Mouse (Mus musculus): ENCODE data around the gene Scarb1. TPM values are rescaled to one million over a fixed set of nuclear protein-coding genes. Genes with fewer than 3 reads are reported as not detected.
A peak's percentile ranks its signal among the peaks of the same experiment; 100 is the strongest.

Scarb1 gene
- total RNA-seq, 2 experiments from 2014 or later: 22.0 to 28.0 TPM

- peak; percentile 41 to 57 for DNase-seq (ENCODE audit: low spot score in 2 of 2)
- intact Hi-C loops (cut with DNase I): loop anchor here (5.0 kb wide), 2 partner anchors 96 to 466 kb away; no protein-coding TSS in a partner anchor
These were observed 27.7 kb upstream of the Scarb1 start for GRCm38 (mm10) chr5:125368568-125368967.

DNA sequence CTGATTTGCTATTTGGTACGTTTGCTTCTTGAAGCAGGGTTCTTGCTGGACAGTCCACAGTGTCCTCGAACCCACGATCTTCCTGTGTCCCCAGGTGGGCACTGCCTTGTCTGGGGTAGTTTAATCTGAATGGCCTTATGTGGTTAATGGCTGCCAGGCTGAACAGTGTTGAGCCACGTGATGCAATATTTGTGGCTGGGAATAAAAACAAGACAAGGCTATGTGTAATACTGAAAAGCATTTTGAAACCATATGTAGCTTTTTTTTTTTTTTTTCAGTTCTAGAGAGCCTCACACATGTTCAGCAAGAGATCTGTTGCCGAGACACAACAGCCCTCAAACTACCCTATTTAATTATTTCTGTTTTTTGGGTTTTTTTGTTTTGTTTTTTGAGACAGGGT is 27.3 kb upstream of the Scarb1 start:
- no peak for DNase-seq (ENCODE audit: low spot score in 2 of 2)
- intact Hi-C loops (cut with DNase I): loop anchor here (5.0 kb wide), 2 partner anchors 96 to 466 kb away; no protein-coding TSS in a partner anchor

- DNase-seq (ENCODE audit: low spot score in 2 of 2): no peak
- intact Hi-C loops (cut with DNase I): loop anchor here (5.0 kb wide), 2 partner anchors 93 to 463 kb away; no protein-coding TSS in a partner anchor
These were observed 24.0 kb upstream of the Scarb1 start for GRCm38 (mm10) chr5:125364851-125365429.

DNA sequence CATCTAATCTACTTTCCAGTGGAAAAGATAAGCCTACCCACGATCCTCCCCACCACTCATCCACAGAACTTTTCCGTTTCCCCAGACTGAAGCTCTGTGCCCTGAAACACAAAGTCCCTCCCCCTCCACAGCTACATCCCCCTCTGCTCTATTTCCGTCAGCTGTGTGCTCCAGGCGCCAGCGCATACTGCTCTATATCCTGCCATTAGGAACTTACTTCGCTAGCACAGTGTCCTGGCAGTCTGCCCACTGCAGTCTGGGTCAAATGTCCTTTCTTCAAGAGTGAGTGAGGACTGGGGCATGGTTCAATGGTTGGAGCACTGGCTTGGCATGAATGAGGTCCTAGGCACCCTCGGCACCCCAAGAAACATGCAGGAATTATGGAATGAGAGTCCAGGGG is 23.0 kb upstream of the Scarb1 start:
- intact Hi-C loops (cut with DNase I): no loop called here
- no peak for DNase-seq (ENCODE audit: low spot score in 2 of 2)

- no peak for DNase-seq (ENCODE audit: low spot score in 2 of 2)
- intact Hi-C loops (cut with DNase I): no loop called here
These were observed 20.2 kb upstream of the Scarb1 start for GRCm38 (mm10) chr5:125360981-125361510.

- intact Hi-C loops (cut with DNase I): no loop called here
- DNase-seq (ENCODE audit: low spot score in 2 of 2): no peak
These were observed 19.7 kb upstream of the Scarb1 start for GRCm38 (mm10) chr5:125360566-125360965.

GRCm38 (mm10) chr5:125358270-125358608 is 17.3 kb upstream of the Scarb1 start:
- DNase-seq (ENCODE audit: low spot score in 2 of 2): no peak
- intact Hi-C loops (cut with DNase I): no loop called here

GRCm38 (mm10) chr5:125357543-125358269 is 16.8 kb upstream of the Scarb1 start:
- intact Hi-C loops (cut with DNase I): no loop called here
- no peak for DNase-seq (ENCODE audit: low spot score in 2 of 2)

GRCm38 (mm10) chr5:125355650-125356049 is 14.8 kb upstream of the Scarb1 start:
- intact Hi-C loops (cut with DNase I): no loop called here
- no peak for DNase-seq (ENCODE audit: low spot score in 2 of 2)

DNA sequence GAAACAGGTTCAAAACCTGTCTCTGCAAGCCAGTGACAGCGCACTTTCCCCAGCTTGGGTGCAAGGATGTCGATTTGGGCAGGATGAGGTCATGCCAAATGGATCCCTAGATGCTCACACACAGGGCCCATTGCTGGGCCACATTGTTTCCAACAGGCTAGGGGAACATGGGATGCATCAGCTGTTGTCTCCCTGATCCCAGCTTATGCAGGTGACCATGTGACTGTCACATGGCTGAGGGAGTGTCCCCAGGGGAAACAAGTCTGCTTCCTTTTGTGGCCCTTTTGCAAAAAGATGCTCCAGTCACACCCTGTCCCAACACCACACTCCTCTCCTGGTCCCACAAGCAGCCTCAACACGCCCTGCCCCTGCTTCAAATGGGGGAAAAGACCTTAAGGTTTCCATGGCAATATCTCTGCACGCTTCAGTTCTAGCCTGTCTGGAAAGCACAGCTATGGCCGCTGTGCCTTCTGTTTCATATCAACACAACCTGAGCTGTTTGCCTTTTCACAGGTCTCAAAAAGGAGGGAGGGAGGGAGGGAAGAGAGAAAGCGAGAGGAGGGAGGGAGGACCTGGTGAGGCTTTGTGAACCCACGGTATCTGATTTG is 14.1 kb upstream of the Scarb1 start:
- DNase-seq (ENCODE audit: low spot score in 2 of 2): no peak
- intact Hi-C loops (cut with DNase I): no loop called here

- no peak for DNase-seq (ENCODE audit: low spot score in 2 of 2)
- intact Hi-C loops (cut with DNase I): no loop called here
These were observed 11.9 kb upstream of the Scarb1 start for GRCm38 (mm10) chr5:125352781-125353294.

DNA sequence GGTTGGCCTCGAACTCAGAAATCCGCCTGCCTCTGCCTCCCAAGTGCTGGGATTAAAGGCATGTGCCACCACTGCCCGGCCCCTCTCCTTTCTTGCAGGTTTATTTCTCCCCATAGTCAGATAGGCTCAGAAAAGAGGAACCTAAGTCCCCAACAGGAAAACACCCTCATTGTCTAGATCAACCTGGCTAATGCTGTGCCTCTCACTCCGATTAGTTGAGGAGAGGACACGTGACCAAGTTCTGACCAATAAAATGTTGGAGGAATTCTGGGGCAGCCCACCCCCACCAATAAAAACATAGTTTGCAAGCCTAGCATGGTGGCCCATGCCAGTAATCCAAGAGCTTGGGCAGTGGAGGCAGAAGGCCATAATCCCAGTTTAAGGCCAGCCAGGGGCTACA is 11.0 kb upstream of the Scarb1 start:
- DNase-seq (ENCODE audit: low spot score in 2 of 2): no peak
- intact Hi-C loops (cut with DNase I): no loop called here

DNA sequence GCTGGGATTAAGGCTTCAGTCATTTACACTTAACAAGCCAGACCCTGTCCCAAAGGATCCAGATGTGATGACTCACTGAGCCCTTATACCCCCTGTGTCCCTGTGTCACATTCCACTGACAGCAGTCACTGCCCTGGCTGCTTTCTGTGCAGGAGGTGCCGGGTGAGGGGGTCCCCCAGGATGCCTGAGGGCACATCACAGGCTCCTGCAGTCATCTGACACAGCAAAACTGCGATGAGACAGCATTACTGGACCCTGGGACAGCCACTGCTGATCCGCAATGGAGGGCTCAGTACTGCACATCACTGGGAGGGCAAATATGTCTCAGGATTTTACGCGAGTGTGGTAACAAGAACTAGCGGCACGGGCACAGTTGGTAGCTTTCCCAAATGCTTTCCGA is 10.2 kb upstream of the Scarb1 start:
- no peak for DNase-seq (ENCODE audit: low spot score in 2 of 2)
- intact Hi-C loops (cut with DNase I): no loop called here

DNA sequence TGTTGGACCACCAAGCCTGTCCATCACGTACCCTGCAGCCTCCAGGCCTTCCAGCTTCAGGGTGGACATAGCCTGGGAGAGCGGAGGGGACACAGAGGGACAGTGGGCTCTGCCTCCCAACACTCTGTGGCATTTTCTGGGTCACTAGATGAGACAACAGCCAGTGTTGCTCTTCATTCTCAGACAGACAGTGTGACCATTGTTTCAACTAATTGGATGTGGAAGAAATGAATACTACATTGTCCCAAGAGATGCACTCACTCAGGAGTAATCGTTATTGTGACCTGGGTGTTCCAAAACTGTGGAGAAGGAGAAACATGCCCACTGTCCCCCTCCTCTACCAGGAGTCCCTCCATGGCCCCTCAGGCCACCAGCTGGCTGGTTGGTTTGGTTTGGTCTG is 8.5 kb upstream of the Scarb1 start:
- intact Hi-C loops (cut with DNase I): no loop called here
- DNase-seq (ENCODE audit: low spot score in 2 of 2): no peak

- intact Hi-C loops (cut with DNase I): no loop called here
- no peak for DNase-seq (ENCODE audit: low spot score in 2 of 2)
These were observed 7.6 kb upstream of the Scarb1 start for GRCm38 (mm10) chr5:125348487-125348886.

DNA sequence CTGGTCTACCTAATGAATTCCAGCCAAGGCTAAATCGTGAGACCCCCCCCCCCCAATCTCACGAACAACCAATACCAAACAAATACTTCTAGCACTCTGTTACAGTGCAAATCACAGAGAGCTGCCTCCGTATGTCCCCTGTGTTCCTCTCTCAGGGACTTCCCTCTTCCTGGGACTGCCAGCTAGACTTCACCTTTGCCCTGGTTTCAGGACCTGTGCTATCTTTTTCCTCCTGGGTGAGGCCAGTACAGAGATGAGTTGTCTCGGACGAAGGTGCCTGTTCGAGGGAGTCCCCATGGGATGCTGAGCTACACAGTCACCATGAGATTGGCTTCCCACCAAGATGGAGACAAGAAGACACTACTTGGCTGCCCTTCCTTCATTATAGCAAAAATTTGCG is 7.2 kb upstream of the Scarb1 start:
- no peak for DNase-seq (ENCODE audit: low spot score in 2 of 2)
- intact Hi-C loops (cut with DNase I): no loop called here

DNA sequence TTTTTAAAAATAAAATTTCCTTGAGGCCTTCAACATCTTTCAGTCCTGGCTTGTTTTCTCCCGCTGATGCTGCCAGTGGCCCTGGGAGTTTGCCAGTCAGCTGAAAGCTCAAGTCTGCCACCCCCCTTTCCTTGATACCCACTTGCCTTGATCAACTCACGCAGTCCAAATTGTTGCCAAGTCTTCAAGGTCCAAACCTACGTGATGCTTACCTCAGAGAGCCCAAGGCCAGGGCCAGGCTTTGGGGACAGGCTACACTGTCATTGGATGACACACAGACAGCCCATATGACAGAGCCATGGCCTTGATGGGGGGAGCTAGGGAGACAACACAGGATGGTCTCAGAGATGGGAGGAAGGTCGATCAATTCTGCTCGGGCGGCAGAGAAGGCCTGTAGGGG is 3.4 kb upstream of the Scarb1 start:
- no peak for DNase-seq (ENCODE audit: low spot score in 2 of 2)
- intact Hi-C loops (cut with DNase I): no loop called here

DNA sequence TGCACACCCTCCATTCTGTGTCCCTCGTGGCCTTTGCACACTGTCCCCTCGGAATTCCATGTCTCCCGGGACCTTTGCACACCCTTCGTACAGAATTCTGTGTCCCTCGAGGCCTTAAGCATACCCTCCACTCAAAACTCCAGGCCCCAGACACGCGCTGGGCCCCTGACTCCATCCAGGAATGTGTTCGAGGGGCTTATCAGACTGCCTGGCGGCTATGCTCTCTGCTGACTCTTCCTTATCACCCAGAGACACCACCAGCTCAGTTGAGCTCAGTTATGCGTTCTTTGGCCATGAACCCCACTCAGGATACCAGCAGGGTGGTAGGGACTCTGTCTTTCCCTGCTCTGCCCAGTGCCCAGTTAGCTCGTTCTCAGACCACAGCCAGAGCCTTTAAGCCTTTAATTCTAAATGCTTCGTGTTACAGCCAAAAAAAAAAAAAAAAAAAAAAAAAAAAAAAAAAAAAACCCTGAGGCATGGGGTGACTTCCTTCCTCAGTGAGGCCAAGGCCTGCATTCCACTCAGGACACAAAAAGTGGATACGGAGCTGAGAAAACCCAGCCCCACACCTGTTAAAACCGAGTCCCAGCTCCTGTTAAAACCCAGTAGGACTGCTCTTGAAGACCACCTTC is 681 bp upstream of the Scarb1 start:
- no peak for DNase-seq (ENCODE audit: low spot score in 2 of 2)
- intact Hi-C loops (cut with DNase I): no loop called here

GRCm38 (mm10) chr5:125339851-125340531 is 903 bp downstream of the Scarb1 start:
- DNase-seq (ENCODE audit: low spot score in 2 of 2): peak; percentile 35 to 55
- intact Hi-C loops (cut with DNase I): no loop called here

All from left cerebral cortex, postnatal 36 days (tissue).